Mouse (Mus musculus) lung, postnatal 10 days (tissue): ENCODE data around the gene Specc1.
A peak's percentile ranks its signal among the peaks of the same experiment; 100 is the strongest.

Experiments used
- DNase-seq: peaks from one replicate; pipeline ENCODE4 v3.0.0; 2021

Specc1 gene

DNA sequence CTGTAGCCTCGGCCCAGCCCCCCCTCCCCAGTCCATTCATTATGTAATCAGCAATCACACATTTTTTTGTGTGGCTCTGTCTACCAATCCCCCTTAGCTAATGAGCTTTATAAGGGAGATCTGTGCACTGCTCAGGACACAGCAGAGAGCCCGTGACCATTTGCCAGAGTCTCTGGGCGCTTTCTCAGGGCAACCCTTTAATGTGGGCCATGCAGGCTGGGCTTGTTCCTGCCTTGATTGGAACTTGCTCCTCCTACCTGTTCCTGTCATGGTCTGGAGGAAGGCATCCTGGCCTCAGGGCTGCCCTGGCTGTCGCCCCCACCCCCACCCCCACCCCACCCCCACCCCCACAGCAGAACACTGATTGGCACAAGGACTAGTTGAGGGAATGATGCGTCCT, 302.7 kb downstream of the Specc1 start:
- DNase-seq, result no peak

DNA sequence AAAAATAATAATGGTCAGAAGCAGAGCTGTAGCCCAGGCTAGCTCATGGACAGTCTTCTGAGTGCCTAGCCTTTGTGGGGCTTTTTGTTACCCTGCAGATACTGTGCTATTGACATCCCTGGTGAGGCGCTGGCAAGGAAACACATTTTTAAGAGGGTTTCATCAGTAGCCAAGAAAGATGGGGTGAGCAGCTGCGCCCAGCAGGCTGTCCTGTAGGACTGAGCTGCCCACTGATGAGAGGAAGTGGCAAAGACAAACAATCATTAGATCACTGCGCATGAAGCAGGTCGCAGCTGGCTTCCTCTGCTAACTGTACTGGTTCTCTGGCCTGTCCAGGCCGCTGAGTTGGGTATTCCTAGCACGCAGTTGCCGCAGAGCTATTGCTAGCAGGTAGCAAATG, 307.0 kb downstream of the Specc1 start:
- peak; percentile 49 for DNase-seq

DNA sequence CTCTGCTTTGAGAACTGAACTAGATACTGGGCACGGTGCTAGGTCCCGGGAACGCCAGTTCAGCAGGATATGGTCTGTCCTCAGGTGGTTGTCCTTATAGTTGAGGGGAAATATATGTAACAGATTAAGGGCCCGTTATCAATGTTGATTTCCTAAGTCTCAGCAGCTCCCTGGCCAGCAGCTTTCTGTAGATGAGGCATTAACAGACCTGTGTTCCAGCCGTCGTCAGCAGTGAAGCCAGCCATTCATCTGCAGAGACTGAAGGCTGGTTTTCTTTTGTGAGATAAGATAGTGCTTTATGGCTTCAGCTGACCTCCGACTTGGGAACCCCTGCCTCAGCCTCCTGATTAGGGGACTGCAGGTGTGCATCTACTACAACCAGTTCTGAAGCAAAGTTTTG, 307.5 kb downstream of the Specc1 start:
- no peak for DNase-seq

DNA sequence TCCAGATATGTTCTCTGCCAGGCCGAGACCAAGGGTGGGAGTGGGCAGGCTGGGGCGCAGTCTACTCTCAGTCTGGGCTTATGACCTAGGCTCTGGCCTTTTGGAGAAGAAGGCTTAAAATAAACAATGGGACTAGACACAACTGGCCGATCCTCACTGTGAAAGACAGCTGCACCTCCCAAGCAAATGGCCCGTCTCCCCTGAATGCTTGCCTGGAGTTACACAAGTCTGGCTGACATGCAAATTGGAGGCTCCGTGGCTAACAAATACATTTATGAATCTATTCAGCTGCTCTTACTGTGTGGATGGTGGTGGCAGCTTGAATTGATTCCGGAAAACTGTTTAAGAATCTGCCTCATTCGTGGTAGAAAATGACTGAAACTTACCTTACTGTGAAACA, 309.1 kb downstream of the Specc1 start:
- no peak for DNase-seq

DNA sequence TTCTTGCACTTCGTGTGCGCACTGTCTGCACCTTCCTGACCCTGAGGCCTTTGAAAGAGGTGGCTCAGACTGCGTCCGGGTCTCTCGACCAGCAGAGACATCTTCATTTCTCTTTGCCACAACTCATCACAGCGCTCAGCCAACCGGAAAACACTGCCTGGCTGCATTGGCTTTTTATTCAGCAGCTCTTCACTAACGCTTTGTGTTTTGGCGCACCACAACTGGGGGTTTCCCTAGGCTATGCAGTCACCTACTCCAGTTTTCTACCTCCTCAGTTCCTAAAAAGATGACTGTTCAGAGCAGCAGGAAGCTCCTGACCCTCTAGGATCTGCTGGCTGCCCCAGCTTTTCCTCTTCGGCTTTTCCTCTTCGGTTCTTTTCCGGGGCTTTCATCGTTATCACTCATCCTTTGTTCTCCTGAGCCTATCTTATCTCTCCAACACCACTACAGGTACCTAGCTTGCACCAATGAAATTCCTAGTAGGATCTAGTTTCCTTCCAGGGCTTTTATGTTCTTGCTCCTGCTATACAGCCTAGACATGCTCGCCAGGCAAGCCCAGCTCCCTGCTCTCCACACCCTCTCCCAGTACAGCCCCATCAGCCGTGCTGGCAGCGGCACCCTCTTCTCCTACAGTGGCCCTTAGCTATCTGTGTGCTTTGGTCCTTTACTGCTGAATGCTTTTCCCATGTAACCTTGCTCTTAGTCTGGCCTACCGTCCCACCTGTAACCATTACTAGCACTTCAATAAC, 310.1 kb downstream of the Specc1 start:
- no peak for DNase-seq

DNA sequence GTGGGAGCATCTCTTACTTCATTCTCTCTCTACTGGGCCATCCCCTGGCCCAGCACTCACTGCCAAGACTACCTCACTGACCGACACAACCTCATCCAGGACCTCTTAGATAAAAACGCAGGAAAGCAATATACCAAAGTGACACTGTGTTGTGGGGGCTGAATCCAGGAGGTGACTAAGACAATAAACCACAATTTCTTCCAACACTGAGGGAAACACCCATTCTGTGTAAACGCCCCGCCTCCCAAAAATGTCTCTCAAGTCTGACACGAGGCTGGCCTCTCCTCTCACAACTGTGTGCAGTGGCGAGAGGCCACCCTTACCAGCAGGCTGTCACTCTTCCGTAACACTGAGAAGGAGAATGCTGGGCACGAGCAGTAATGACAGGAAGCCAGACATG, 311.8 kb downstream of the Specc1 start:
- no peak for DNase-seq

DNA sequence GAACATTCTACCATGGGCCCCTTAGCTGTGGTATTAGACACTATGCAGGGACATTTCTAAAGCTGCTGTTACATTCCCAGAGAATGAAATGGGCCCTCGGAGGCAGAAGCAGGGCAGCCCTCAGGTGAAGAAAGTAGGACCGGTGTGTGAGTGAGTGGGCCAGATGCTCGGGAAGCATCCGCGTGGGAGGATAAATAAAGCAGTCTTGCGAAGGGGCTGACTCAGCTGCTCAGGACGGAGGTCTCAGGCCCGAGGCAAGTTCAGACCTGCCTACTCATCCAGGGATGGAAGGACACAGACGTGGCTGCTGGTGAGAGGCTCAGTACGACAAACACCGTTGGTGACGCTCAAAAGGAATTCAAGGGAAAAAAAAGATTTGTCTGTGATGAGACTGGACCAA, 312.5 kb downstream of the Specc1 start:
- DNase-seq, result no peak

DNA sequence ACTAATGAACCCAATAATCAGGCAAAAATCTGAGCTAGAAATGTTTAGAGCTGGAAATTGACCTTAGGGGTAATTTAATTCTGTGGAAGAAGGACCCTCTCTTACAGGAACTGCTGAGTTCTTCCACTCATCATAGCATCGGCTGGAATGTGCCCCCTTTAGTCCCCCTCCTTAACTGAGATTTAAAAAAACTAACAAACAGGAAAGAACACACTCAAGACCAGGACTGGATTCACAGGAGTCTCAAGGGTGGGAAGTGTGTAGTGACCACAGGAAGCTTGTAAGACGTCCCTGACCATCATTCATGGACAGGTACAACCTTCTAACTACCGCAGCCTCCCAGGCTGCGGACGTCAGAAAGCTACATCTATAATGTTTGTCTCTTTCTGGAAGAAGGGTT, 314.3 kb downstream of the Specc1 start:
- DNase-seq, result no peak
